Mouse (Mus musculus): ENCODE data around the gene Strn. TPM values are rescaled to one million over a fixed set of nuclear protein-coding genes. Genes with fewer than 3 reads are reported as not detected.
A peak's percentile ranks its signal among the peaks of the same experiment; 100 is the strongest.

Gene Strn
- 4.3 and 5.8 TPM in 2 replicates for polyA plus RNA-seq (2015; fragmentation: Nextera tagmentation; extraction: Ambion mirVana)

DNA sequence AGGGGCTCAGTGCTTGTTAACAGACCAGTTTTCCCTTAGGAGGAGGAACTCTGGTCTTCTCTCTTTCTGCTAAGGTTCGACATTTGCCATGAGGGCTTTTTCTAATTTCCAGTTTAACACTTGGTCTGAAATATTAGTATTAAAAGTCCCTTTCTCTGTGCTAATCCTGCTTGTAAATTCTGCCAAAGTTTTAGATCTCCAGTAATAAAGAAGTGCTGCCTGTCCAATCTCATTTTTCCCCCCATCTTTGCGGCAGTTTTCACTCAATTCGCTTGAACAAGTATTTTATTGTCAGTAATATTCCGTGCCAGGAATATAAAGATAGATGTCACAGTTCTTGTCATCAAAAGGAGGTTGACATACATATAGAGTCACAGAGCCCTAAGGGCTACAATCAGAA, at the start of gene Strn:
Strn (minus strand) TSS at position 101 of the 400 bp plus-strand sequence.
- H3K4me3 ChIP-seq (ENCODE audit: low read length), result peak within 1 kb of the TSS; percentile 98
- no peaks in the 10 kb centered on the region for H3K36me3 ChIP-seq (ENCODE audit: control insufficient read depth, insufficient read depth, low read length)
- 37% methylated on average over 4 of the region's 4 CpGs for WGBS
- H3K4me2 ChIP-seq (ENCODE audit: low read length), result peak within 1 kb of the TSS; percentile 89
- H3K4me1 ChIP-seq (ENCODE audit: control insufficient read depth, insufficient read depth, low read depth, low read length), result peaks cover 14% of the 10 kb centered on the region
- H3K27ac ChIP-seq (ENCODE audit: low read depth, low read length), result peak within 1 kb of the TSS; percentile 91
- no peak for ATAC-seq
- no peaks in the 10 kb centered on the region for H3K27me3 ChIP-seq (replicated peaks; ENCODE audit: control insufficient read depth, insufficient read depth, low read length)
- peak within 1 kb of the TSS; percentile 98 for H3K9ac ChIP-seq (ENCODE audit: low read depth, low read length)
- no peaks in the 10 kb centered on the region for H3K9me3 ChIP-seq (ENCODE audit: control insufficient read depth, low read length)

DNA sequence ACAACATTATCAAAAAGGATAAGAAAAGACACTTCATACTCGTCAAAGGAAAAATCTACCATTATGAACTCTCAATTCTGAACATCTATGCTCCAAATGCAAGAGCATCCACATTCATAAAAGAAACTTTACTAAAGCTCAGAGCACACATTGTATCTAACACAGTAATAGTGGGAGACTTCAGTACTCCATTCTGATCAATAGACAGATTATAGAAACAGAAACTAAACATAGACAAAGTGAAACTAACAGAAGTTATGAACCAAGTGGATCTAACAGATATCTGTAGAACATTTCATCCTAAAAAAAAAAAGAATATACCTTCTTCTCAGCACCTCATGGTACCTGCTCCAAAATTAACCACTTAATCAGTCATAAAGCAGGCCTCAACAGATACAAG, 41.8 kb upstream of the Strn start:
- Histone ChIP-seq H3K27me3 (replicated peaks; ENCODE audit: control insufficient read depth, insufficient read depth, low read length) (no peaks in the 10 kb centered on the region), H3K4me2 (ENCODE audit: low read length) (no peak overlapping the region), H3K36me3 (ENCODE audit: control insufficient read depth, insufficient read depth, low read length) (peaks cover 12% of the 10 kb centered on the region)

DNA sequence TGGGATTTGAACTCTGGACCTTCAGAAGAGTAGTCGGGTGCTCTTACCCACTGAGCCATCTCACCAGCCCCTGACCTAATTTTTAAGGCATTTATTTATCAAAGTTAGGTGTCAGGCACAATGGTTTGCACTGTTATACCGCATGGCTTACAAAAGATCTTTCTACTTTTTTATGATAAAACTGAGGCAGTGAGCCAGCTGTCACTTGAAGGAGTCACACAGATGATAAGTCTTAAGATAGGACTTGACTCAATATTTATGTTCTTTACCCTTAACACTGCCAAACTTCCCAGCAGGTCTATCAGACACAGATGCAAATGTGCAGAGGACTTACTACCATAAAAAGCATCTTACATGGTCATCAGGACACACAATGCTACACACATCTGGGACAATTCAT, 35.3 kb upstream of the Strn start:
- no peak for ATAC-seq
- Histone ChIP-seq H3K9ac (ENCODE audit: low read depth, low read length) (no peak overlapping the region), H3K4me3 (ENCODE audit: low read length) (no peak overlapping the region), H3K4me1 (ENCODE audit: control insufficient read depth, insufficient read depth, low read depth, low read length) (no peaks in the 10 kb centered on the region), H3K27ac (ENCODE audit: low read depth, low read length) (no peak overlapping the region), H3K4me2 (ENCODE audit: low read length) (no peak overlapping the region), H3K9me3 (ENCODE audit: control insufficient read depth, low read length) (no peaks in the 10 kb centered on the region), H3K27me3 (replicated peaks; ENCODE audit: control insufficient read depth, insufficient read depth, low read length) (no peaks in the 10 kb centered on the region), H3K36me3 (ENCODE audit: control insufficient read depth, insufficient read depth, low read length) (peaks cover 14% of the 10 kb centered on the region)
- 94% methylated on average over 2 of the region's 2 CpGs for WGBS

More for the DNA sequence above, 41.8 kb upstream of the Strn start:
- H3K4me1 ChIP-seq (ENCODE audit: control insufficient read depth, insufficient read depth, low read depth, low read length), result no peaks in the 10 kb centered on the region
- H3K9ac ChIP-seq (ENCODE audit: low read depth, low read length), result no peak overlapping the region
- H3K9me3 ChIP-seq (ENCODE audit: control insufficient read depth, low read length), result no peaks in the 10 kb centered on the region
- 98% methylated on average over 1 of the region's 1 CpGs for WGBS
- H3K4me3 ChIP-seq (ENCODE audit: low read length), result no peak overlapping the region
- ATAC-seq, result no peak
- no peak overlapping the region for H3K27ac ChIP-seq (ENCODE audit: low read depth, low read length)

DNA sequence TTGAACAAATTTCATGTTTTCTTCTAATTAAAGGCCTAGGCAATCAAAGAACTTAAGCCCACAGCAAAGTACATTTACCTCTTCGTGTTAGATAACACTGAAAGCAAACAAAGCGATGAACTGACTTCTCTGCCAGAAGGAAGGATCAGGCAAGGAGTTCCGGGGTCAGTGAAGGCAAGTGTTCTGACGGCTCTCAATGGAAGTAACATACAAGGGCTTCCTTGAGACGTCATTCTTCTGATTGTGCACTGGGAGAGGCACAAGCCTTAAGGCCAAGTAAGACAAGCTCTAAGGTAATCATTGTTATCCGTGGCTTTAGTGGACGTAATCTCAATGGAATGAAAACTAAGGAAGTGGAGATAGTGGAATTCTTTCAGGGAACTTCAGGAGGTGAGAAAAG, 33.9 kb upstream of the Strn start:
- H3K9me3 ChIP-seq (ENCODE audit: control insufficient read depth, low read length), result no peaks in the 10 kb centered on the region
- no peak overlapping the region for H3K4me2 ChIP-seq (ENCODE audit: low read length)
- H3K4me1 ChIP-seq (ENCODE audit: control insufficient read depth, insufficient read depth, low read depth, low read length), result no peaks in the 10 kb centered on the region
- peaks cover 15% of the 10 kb centered on the region for H3K36me3 ChIP-seq (ENCODE audit: control insufficient read depth, insufficient read depth, low read length)
- no peak overlapping the region for H3K27ac ChIP-seq (ENCODE audit: low read depth, low read length)
- 89% methylated on average over 7 of the region's 7 CpGs for WGBS
- no peak overlapping the region for H3K9ac ChIP-seq (ENCODE audit: low read depth, low read length)
- H3K27me3 ChIP-seq (replicated peaks; ENCODE audit: control insufficient read depth, insufficient read depth, low read length), result no peaks in the 10 kb centered on the region
- no peak for ATAC-seq
- H3K4me3 ChIP-seq (ENCODE audit: low read length), result no peak overlapping the region

DNA sequence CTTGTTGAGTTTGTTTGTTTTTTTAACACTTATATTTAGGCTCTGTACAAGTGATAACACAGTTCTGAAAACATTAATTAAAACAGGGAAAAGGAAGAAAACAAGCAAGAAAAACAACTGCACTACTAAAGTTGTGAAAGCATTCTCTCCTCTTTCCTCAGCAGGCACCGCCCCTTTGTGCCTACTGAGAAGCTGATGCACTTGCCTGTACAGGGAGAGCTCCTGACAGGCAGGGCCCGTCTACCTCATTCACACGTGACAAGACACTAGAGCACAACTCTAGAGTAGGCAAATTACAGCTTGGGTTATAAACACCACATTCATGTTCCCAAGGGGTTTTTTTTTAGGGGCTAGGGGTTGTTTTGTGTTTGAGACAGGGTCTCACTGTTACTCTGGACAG, 32.3 kb upstream of the Strn start:
- Histone ChIP-seq H3K9ac (ENCODE audit: low read depth, low read length) (no peak overlapping the region), H3K4me2 (ENCODE audit: low read length) (no peak overlapping the region), H3K4me1 (ENCODE audit: control insufficient read depth, insufficient read depth, low read depth, low read length) (no peaks in the 10 kb centered on the region), H3K9me3 (ENCODE audit: control insufficient read depth, low read length) (no peaks in the 10 kb centered on the region), H3K4me3 (ENCODE audit: low read length) (no peak overlapping the region), H3K36me3 (ENCODE audit: control insufficient read depth, insufficient read depth, low read length) (peaks cover 18% of the 10 kb centered on the region), H3K27ac (ENCODE audit: low read depth, low read length) (no peak overlapping the region), H3K27me3 (replicated peaks; ENCODE audit: control insufficient read depth, insufficient read depth, low read length) (no peaks in the 10 kb centered on the region)
- no peak for ATAC-seq
- WGBS, result 84% methylated on average over 3 of the region's 3 CpGs

DNA sequence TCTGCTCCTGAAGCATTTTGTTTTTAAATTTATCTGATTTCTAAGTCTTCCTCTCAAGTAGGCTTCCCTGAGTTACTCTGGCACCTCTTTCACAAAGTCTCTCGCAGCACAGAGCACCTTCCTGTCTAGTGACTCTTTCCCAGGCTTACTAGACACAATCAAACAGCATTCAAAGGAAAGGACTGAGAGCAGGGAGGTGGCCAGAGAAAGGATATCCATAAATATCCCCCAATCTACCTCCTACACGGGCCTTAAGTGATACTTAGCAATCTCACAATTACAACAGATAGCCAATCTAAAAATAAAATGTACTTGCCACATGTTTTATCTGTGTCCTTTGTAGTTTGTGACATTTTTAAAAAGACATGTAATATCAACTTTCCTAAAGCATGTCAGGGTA, 31.9 kb upstream of the Strn start:
- H3K9ac ChIP-seq (ENCODE audit: low read depth, low read length), result no peak overlapping the region
- H3K27ac ChIP-seq (ENCODE audit: low read depth, low read length), result no peak overlapping the region
- no peaks in the 10 kb centered on the region for H3K9me3 ChIP-seq (ENCODE audit: control insufficient read depth, low read length)
- ATAC-seq, result no peak
- no peak overlapping the region for H3K4me2 ChIP-seq (ENCODE audit: low read length)
- H3K27me3 ChIP-seq (replicated peaks; ENCODE audit: control insufficient read depth, insufficient read depth, low read length), result no peaks in the 10 kb centered on the region
- H3K36me3 ChIP-seq (ENCODE audit: control insufficient read depth, insufficient read depth, low read length), result peaks cover 20% of the 10 kb centered on the region
- H3K4me3 ChIP-seq (ENCODE audit: low read length), result no peak overlapping the region
- H3K4me1 ChIP-seq (ENCODE audit: control insufficient read depth, insufficient read depth, low read depth, low read length), result no peaks in the 10 kb centered on the region
- WGBS, result 80% methylated on average over 2 of the region's 2 CpGs

DNA sequence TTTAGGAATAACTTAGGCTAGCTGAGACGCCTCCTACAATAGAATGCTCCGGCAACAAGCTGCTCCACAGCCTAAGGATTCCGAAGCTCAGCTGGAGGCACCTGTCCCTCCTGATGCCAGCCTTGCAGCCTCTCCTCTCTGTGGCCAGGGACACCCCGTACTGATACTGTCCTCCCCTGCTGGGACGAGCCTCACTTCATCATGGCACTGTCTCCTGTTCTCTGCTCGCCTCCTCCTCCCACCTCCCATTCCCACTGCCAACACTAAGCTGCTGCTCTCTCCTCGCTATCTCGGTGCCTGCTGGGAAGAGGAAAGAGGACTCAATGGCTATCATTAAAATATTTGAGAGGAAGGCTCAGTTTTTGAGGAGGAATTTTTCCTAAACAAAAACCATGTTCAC, 30.6 kb upstream of the Strn start:
- 69% methylated on average over 8 of the region's 8 CpGs for WGBS
- H3K27me3 ChIP-seq (replicated peaks; ENCODE audit: control insufficient read depth, insufficient read depth, low read length), result no peaks in the 10 kb centered on the region
- H3K9ac ChIP-seq (ENCODE audit: low read depth, low read length), result no peak overlapping the region
- no peaks in the 10 kb centered on the region for H3K9me3 ChIP-seq (ENCODE audit: control insufficient read depth, low read length)
- no peak for ATAC-seq
- peaks cover 14% of the 10 kb centered on the region for H3K36me3 ChIP-seq (ENCODE audit: control insufficient read depth, insufficient read depth, low read length)
- H3K4me1 ChIP-seq (ENCODE audit: control insufficient read depth, insufficient read depth, low read depth, low read length), result no peaks in the 10 kb centered on the region
- no peak overlapping the region for H3K4me3 ChIP-seq (ENCODE audit: low read length)
- H3K27ac ChIP-seq (ENCODE audit: low read depth, low read length), result no peak overlapping the region
- no peak overlapping the region for H3K4me2 ChIP-seq (ENCODE audit: low read length)

DNA sequence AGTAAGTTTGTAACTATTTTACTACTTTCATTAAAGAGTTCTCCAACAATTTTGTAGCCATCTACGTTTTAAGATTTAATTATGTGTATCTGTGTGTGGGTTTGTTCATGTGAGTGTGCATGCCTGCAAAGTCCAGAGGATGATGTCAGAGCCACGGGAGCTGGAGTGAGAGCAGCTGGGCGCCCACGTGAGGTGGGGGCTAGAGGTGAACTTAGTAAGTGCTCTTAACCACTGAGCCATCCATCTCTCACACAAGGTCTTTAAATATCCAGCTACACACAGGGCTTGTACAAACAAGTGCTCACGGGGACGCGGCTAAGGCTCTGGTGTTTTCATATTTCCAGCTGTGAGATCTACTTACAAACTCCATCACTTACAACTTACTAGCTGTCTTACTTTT, 29.1 kb upstream of the Strn start:
- Histone ChIP-seq H3K4me2 (ENCODE audit: low read length) (no peak overlapping the region), H3K9me3 (ENCODE audit: control insufficient read depth, low read length) (no peaks in the 10 kb centered on the region), H3K9ac (ENCODE audit: low read depth, low read length) (no peak overlapping the region), H3K4me3 (ENCODE audit: low read length) (no peak overlapping the region), H3K27ac (ENCODE audit: low read depth, low read length) (no peak overlapping the region), H3K36me3 (ENCODE audit: control insufficient read depth, insufficient read depth, low read length) (peaks cover 14% of the 10 kb centered on the region), H3K27me3 (replicated peaks; ENCODE audit: control insufficient read depth, insufficient read depth, low read length) (no peaks in the 10 kb centered on the region), H3K4me1 (ENCODE audit: control insufficient read depth, insufficient read depth, low read depth, low read length) (no peaks in the 10 kb centered on the region)
- 89% methylated on average over 7 of the region's 7 CpGs for WGBS
- no peak for ATAC-seq

DNA sequence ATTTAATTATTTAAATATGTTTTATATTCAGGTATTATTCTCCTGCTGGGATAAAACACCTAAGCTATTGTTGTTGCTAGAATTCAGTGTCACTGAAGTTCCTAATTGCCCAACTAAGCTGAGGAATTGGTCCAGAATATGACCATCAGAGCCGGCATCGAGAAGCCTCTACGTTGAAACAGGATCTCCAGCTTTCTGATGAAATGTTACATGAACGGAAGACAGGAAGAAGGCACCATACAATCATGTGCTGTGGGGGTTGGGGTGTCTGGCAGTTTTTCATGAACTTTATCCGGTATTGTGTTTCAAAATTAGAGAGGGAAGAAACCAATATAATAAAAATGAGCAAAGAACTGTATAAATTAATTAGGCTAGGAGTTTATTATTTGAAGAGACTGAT, 26.3 kb upstream of the Strn start:
- H3K4me2 ChIP-seq (ENCODE audit: low read length), result no peak overlapping the region
- no peaks in the 10 kb centered on the region for H3K9me3 ChIP-seq (ENCODE audit: control insufficient read depth, low read length)
- H3K27me3 ChIP-seq (replicated peaks; ENCODE audit: control insufficient read depth, insufficient read depth, low read length), result no peaks in the 10 kb centered on the region
- peaks cover 14% of the 10 kb centered on the region for H3K36me3 ChIP-seq (ENCODE audit: control insufficient read depth, insufficient read depth, low read length)
- ATAC-seq, result no peak
- no peak overlapping the region for H3K4me3 ChIP-seq (ENCODE audit: low read length)
- H3K27ac ChIP-seq (ENCODE audit: low read depth, low read length), result no peak overlapping the region
- H3K9ac ChIP-seq (ENCODE audit: low read depth, low read length), result no peak overlapping the region
- no peaks in the 10 kb centered on the region for H3K4me1 ChIP-seq (ENCODE audit: control insufficient read depth, insufficient read depth, low read depth, low read length)
- 95% methylated on average over 5 of the region's 5 CpGs for WGBS
